Mouse (Mus musculus): ENCODE results near the gene Pigf.

GRCm38 (mm10) chr17:86981205-86981604 lies 44.0 kb downstream of the Pigf start:
- TF ChIP-seq CTCF (IDR thresholded peaks at IDR 0.05; ENCODE audit: low read depth, low read length) (0 out of 2 replicates have a peak, but pooled peaks have one; percentile 12), GATA1 (IDR thresholded peaks at IDR 0.05; ENCODE audit: borderline replicate concordance, low read length) (no peak)
